Mouse (Mus musculus) cerebellum, adult 9-10 months (tissue): ENCODE results near the gene Arl15.

Experiments used
- DNase-seq: peaks from one replicate; pipeline ENCODE4 v3.0.0; 2022

Arl15 gene

GRCm38 (mm10) chr13:113846413-113846812 lies 52.1 kb downstream of the Arl15 start:
- DNase-seq: no peak

- DNase-seq: no peak
These were observed 56.2 kb downstream of the Arl15 start for GRCm38 (mm10) chr13:113850431-113851034.

GRCm38 (mm10) chr13:113851602-113852375 lies 57.5 kb downstream of the Arl15 start:
- no peak for DNase-seq

GRCm38 (mm10) chr13:113852376-113852666 lies 58.0 kb downstream of the Arl15 start:
- no peak for DNase-seq

GRCm38 (mm10) chr13:113854146-113854545 lies 59.8 kb downstream of the Arl15 start:
- DNase-seq: no peak

GRCm38 (mm10) chr13:113854551-113855312 lies 60.4 kb downstream of the Arl15 start:
- no peak for DNase-seq

GRCm38 (mm10) chr13:113856946-113857345 lies 62.6 kb downstream of the Arl15 start:
- no peak for DNase-seq

- no peak for DNase-seq
These were observed 64.5 kb downstream of the Arl15 start for GRCm38 (mm10) chr13:113858667-113859391.

GRCm38 (mm10) chr13:113859392-113859776 lies 65.1 kb downstream of the Arl15 start:
- no peak for DNase-seq

- peak; percentile 15 for DNase-seq
These were observed 66.5 kb downstream of the Arl15 start for GRCm38 (mm10) chr13:113860816-113861215.

- DNase-seq: no peak
These were observed 66.9 kb downstream of the Arl15 start for GRCm38 (mm10) chr13:113861231-113861630.

- no peak for DNase-seq
These were observed 68.6 kb downstream of the Arl15 start for GRCm38 (mm10) chr13:113862951-113863350.

- DNase-seq: no peak
These were observed 69.4 kb downstream of the Arl15 start for GRCm38 (mm10) chr13:113863688-113864087.

GRCm38 (mm10) chr13:113864278-113864677 lies 70.0 kb downstream of the Arl15 start:
- no peak for DNase-seq

- peak; percentile 36 for DNase-seq
These were observed 70.6 kb downstream of the Arl15 start for GRCm38 (mm10) chr13:113864893-113865292.

- no peak for DNase-seq
These were observed 71.1 kb downstream of the Arl15 start for GRCm38 (mm10) chr13:113865378-113865777.

- peak; percentile 53 for DNase-seq
These were observed 71.5 kb downstream of the Arl15 start for GRCm38 (mm10) chr13:113865806-113866205.

- DNase-seq: no peak
These were observed 73.4 kb downstream of the Arl15 start for GRCm38 (mm10) chr13:113867736-113868135.

- DNase-seq: peak; percentile 56
These were observed 75.2 kb downstream of the Arl15 start for GRCm38 (mm10) chr13:113869212-113870205.

GRCm38 (mm10) chr13:113870403-113870802 lies 76.1 kb downstream of the Arl15 start:
- no peak for DNase-seq

- no peak for DNase-seq
These were observed 77.5 kb downstream of the Arl15 start for GRCm38 (mm10) chr13:113871853-113872252.

GRCm38 (mm10) chr13:113875724-113876123 lies 81.4 kb downstream of the Arl15 start:
- no peak for DNase-seq
